Mouse (Mus musculus) frontal cortex, adult (tissue): ENCODE data around the gene Plekha1.

Experiments used
- ATAC-seq: cut with Nextera tagmentation; 2 replicates; pipeline ENCODE4 v1.9.2; 2017; ENCODE audit warnings: mild to moderate bottlenecking, moderate library complexity, mixed read lengths; ENCODE audit not compliant: low TSS enrichment

Plekha1 gene

DNA sequence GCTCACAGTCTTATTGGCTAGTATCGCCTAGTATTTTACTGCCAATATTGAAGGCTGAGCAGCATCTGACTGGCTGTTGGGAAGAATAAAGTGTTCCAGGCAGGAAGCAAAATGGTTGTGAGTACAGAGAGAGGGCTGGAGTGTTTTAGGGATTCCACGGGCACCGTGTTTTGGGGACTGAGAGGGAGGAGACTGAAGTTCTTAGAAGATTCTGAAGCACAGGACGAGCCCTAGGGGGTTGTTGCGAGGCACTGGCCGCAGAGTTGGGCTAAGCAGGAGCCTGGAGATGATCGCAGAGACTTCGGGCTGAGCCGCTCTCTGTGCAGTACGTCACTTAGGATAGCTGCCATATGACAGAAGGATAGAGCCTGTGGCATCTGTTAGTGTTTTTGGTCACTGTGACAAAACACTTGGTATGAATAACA lies 88.6 kb downstream of the Plekha1 start:
- ATAC-seq: no peak

DNA sequence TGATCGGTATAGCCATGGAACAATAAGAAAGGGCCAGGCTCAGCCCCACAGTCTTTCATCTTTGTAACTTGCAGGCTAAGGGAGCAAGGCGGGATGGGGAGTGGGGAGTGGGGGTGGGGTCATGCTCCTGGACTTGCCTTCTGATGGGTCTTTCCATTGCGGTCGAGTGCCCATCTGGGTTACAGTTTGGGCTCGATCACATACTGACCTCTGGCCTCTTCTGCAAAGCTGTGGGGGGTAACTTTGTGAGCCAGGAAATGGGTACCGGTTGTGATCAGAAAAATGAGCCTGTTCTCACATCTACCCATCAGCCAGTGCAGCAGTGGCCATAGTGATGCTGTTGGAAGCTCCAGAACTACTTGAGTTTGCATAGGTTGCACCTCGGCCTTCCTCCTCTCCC lies 93.0 kb downstream of the Plekha1 start:
- ATAC-seq: no peak

DNA sequence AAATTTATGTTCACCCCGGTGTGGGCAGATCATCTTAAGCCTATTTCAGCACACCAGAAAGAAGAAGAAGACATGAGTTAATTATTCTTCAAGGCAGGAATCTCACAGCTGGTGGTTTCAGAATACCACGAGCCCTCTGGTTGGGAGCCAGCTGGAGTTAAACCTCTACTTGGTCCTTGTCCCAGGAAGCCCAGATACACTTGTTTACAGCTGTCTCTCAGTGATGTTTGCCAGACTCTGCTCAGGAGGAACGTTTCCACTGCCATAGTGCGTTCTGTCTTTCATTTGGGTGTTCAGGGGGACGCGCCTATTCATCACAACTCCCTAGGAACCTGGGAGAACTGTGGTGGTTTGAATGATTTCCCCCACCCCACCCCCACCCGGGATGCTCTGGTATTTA lies 94.3 kb downstream of the Plekha1 start:
- ATAC-seq: peak; percentile 60

DNA sequence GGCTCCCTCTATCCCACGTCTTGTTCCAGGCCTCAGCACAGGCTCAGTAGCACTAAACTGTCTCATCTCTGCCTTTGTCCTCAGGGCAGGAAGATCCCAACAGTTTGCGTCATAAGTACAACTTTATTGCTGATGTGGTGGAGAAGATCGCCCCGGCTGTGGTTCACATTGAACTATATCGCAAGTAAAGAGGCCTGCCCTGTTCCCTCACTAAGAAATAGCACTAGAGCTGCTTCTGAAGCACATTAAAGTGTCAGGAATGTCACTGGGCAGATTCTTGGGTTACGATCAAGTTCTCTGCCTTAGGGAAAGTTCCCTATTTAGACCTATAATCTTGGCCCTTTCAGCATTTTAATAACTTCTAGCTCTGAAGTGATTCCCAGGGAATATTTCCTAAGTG lies 95.9 kb downstream of the Plekha1 start:
- no peak for ATAC-seq
